Mouse (Mus musculus) right cerebral cortex, postnatal 10 days (tissue): ENCODE measurements around the gene Tgfbr2.

Source experiments
- DNase-seq, 2 experiments: peaks; one replicate each; pipeline ENCODE4 v3.0.0; 2021; ENCODE audit warnings: low spot score in 2 of 2

Tgfbr2 gene

GRCm38 (mm10) chr9:116193535-116193881 is 18.3 kb upstream of the Tgfbr2 start:
- no peak for DNase-seq

GRCm38 (mm10) chr9:116192826-116193534 is 17.8 kb upstream of the Tgfbr2 start:
- DNase-seq, result no peak

GRCm38 (mm10) chr9:116192253-116192652 is 17.1 kb upstream of the Tgfbr2 start:
- DNase-seq, result no peak

GRCm38 (mm10) chr9:116189831-116190230 is 14.7 kb upstream of the Tgfbr2 start:
- no peak for DNase-seq

GRCm38 (mm10) chr9:116188952-116189666 is 13.9 kb upstream of the Tgfbr2 start:
- DNase-seq, result peak; percentile 40

- no peak for DNase-seq
Observed at GRCm38 (mm10) chr9:116187181-116187731, 12.1 kb upstream of the Tgfbr2 start.

GRCm38 (mm10) chr9:116184903-116185302 is 9.7 kb upstream of the Tgfbr2 start:
- no peak for DNase-seq

- no peak for DNase-seq
Observed at GRCm38 (mm10) chr9:116183035-116183434, 7.9 kb upstream of the Tgfbr2 start.

- no peak for DNase-seq
Observed at GRCm38 (mm10) chr9:116181608-116182007, 6.4 kb upstream of the Tgfbr2 start.

- DNase-seq, result no peak
Observed at GRCm38 (mm10) chr9:116178151-116178550, 3.0 kb upstream of the Tgfbr2 start.

- no peak for DNase-seq
Observed at GRCm38 (mm10) chr9:116177108-116177507, 1.9 kb upstream of the Tgfbr2 start.

GRCm38 (mm10) chr9:116175488-116176115 is 442 bp upstream of the Tgfbr2 start:
- no peak for DNase-seq

- DNase-seq, result no peak
Observed at GRCm38 (mm10) chr9:116173473-116174170, 1.5 kb downstream of the Tgfbr2 start.

GRCm38 (mm10) chr9:116173059-116173458 is 2.1 kb downstream of the Tgfbr2 start:
- DNase-seq, result no peak

- no peak for DNase-seq
Observed at GRCm38 (mm10) chr9:116169067-116169466, 6.1 kb downstream of the Tgfbr2 start.

GRCm38 (mm10) chr9:116167304-116167880 is 7.8 kb downstream of the Tgfbr2 start:
- no peak for DNase-seq

GRCm38 (mm10) chr9:116166363-116166762 is 8.8 kb downstream of the Tgfbr2 start:
- no peak for DNase-seq

- DNase-seq, result no peak
Observed at GRCm38 (mm10) chr9:116163883-116164282, 11.3 kb downstream of the Tgfbr2 start.

GRCm38 (mm10) chr9:116162866-116163374 is 12.2 kb downstream of the Tgfbr2 start:
- no peak for DNase-seq

GRCm38 (mm10) chr9:116160860-116161259 is 14.3 kb downstream of the Tgfbr2 start:
- DNase-seq, result no peak

GRCm38 (mm10) chr9:116160067-116160466 is 15.1 kb downstream of the Tgfbr2 start:
- no peak for DNase-seq
